Mouse (Mus musculus) forebrain, embryonic 15.5 days (tissue): ENCODE measurements around the gene Gss. TPM values are rescaled to one million over a fixed set of nuclear protein-coding genes. Genes with fewer than 3 reads are reported as not detected.
"Not testable (repeated sequence)": the region's sequence is repeated elsewhere in the genome, so short reads cannot be mapped to it uniquely, and the experiment has no call there.

Experiments
- ATAC-seq: fragments of 200-750 bp; cut with Nextera tagmentation; replicated peaks from 2 replicates; pipeline ENCODE4 v1.8.0; 2017; ENCODE audit warnings: mild to moderate bottlenecking, moderate TSS enrichment, moderate library complexity
- H3K27ac ChIP-seq: fragments of 300-500 bp; sonication (generic); replicated peaks from 2 replicates; pipeline ENCODE4 v1.5.1; 2015; ENCODE audit warnings: mild to moderate bottlenecking, inconsistent platforms
- H3K27me3 ChIP-seq: fragments of 300-500 bp; sonication (generic); 2 replicates; pipeline ENCODE4 v1.6.1; 2015; ENCODE audit warnings: inconsistent platforms
- H3K36me3 ChIP-seq: fragments of 300-500 bp; sonication (generic); 2 replicates; pipeline ENCODE4 v1.6.1; 2015; ENCODE audit warnings: mild to moderate bottlenecking, inconsistent platforms
- H3K4me1 ChIP-seq: fragments of 300-500 bp; sonication (generic); 2 replicates; pipeline ENCODE4 v1.6.1; 2015; ENCODE audit warnings: inconsistent platforms
- H3K4me2 ChIP-seq: fragments of 300-500 bp; sonication (generic); replicated peaks from 2 replicates; pipeline ENCODE4 v1.6.1; 2015; ENCODE audit warnings: mild to moderate bottlenecking, inconsistent platforms
- H3K4me3 ChIP-seq: fragments of 300-500 bp; sonication (generic); 2 replicates; pipeline ENCODE4 v1.5.1; 2015; ENCODE audit warnings: mild to moderate bottlenecking, inconsistent platforms
- H3K9ac ChIP-seq: fragments of 300-500 bp; sonication (generic); replicated peaks from 2 replicates; pipeline ENCODE4 v1.6.1; 2015; ENCODE audit warnings: mild to moderate bottlenecking, inconsistent platforms
- H3K9me3 ChIP-seq: fragments of 300-500 bp; sonication (generic); 2 replicates; pipeline ENCODE4 v1.6.1; 2016; ENCODE audit warnings: inconsistent platforms
- WGBS: fragments of 180-500 bp; shearing (Covaris S2); methylation state at CpG from one replicate; pipeline ENCODE4 v1.1.7; 2015; ENCODE audit warnings: mixed read lengths; 5-methylcytosine and 5-hydroxymethylcytosine counted together
- polyA plus RNA-seq: library from polyadenylated mRNA; unstranded; fragments of >200 nt; fragmentation: Nextera tagmentation; extraction: Ambion mirVana; gene quantifications from 2 replicates; pipeline ENCODE4 v1.2.1, GENCODE M21; 2015

Gss gene
- polyA plus RNA-seq, 1 experiment from 2014 or later = 12.8 TPM

DNA sequence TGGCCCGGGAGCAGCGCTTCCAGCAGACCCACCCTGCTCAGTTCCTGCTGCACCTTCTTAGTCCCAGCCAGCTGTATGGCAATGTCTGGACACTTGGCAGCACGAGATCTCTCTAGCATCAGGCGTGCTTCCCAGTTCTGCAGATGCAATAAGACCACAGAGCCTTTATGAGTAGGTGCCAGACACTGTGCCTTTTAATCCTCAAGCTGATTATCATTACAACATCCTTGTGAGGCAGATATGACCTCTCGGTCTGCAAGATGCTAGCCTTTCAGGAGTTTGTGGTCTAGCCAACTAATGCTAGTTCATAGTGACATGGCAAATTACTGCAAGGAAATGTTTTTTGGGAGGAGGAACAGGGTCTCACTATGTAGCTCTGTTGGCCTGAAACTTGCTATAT, 24.9 kb downstream of the Gss start:
- no peak overlapping the region for H3K9ac ChIP-seq
- WGBS = 86% methylated on average over 5 of the region's 5 CpGs

DNA sequence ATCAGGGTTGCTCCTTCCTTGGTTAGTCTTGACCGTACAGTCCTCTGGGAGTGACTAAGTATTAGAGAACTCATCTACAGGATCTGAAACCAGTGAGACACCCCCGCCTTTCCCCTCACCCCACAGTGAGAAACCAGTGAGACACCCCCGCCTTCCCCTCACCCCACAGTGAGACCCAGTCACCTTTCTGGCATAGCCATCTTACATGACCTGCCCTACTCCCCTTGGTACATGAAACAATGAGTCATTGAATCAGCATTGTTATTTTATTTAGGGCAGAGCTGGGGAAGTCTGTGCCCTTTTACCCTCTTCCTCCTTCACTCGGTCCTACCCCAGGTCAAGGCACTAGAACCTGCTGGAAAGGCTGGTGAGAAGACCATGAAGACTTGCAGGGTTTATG, 29.7 kb downstream of the Gss start:
- Histone ChIP-seq H3K4me2 (no peak overlapping the region), H3K9me3 (no peaks in the 10 kb centered on the region), H3K27ac (no peak overlapping the region), H3K36me3 (peaks cover 5% of the 10 kb centered on the region; the same call in 1 of the 2 replicates), H3K4me3 (no peak overlapping the region), H3K27me3 (no peaks in the 10 kb centered on the region), H3K4me1 (no peaks in the 10 kb centered on the region), H3K9ac (no peak overlapping the region)
- 85% methylated on average over 4 of the region's 4 CpGs for WGBS
- no peak for ATAC-seq

More for the DNA sequence above, 24.9 kb downstream of the Gss start:
- no peaks in the 10 kb centered on the region for H3K4me1 ChIP-seq
- no peaks in the 10 kb centered on the region for H3K27me3 ChIP-seq
- no peak overlapping the region for H3K27ac ChIP-seq
- H3K4me2 ChIP-seq = no peak overlapping the region
- no peaks in the 10 kb centered on the region for H3K9me3 ChIP-seq
- ATAC-seq = no peak
- no peak overlapping the region for H3K4me3 ChIP-seq
- peaks cover 5% of the 10 kb centered on the region; the same call in 1 of the 2 replicates for H3K36me3 ChIP-seq

DNA sequence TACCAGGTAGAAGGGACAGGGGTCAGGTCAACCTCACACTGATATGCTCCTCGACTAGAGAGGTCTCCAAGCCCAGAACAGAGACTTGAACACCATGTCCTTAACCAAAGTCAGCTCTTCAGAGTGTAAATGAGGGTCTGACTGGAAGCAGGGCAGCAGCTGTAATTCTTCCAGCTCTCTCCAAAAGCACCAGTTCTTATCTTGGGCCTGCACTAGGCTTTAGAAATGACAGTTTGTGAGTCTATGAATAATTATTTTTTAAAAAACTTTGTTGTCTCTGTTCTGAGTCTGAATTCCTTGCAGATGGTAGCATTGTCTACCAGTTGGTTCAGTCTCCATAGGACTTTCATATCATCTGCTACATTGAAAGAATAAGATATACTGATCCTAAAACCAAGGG, 30.4 kb downstream of the Gss start:
- Histone ChIP-seq H3K27me3 (no peaks in the 10 kb centered on the region), H3K4me2 (no peak overlapping the region), H3K4me1 (no peaks in the 10 kb centered on the region), H3K9ac (no peak overlapping the region), H3K9me3 (no peaks in the 10 kb centered on the region), H3K4me3 (no peak overlapping the region), H3K36me3 (peaks cover 5% of the 10 kb centered on the region; the same call in 1 of the 2 replicates), H3K27ac (no peak overlapping the region)
- WGBS = 67% methylated on average over 1 of the region's 1 CpGs
- no peak for ATAC-seq

DNA sequence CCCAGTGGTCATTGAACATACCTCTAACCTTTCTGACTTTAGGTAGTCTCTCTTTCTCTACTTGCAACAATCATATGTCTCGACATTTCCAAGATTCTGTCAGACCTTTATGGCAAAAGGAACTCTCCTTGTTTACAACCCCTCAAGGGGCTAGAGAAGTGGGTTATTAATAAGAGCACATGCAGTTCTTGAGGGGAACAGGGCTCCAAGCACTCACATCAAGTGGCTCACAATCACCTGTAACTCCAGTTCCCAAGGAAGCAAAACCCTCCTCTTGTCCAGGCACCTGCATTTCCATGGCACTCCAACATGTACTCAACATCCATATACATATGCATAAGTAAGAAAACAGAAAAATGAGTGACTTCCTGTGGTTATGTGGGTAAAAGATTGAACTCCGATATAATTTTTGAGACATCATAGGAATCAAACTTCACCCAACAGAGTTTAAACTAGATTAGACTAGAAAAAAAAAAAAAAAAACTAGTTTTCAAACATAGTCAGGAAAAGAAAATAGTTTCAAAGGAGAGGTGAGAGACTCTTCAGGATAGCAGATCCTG, 38.1 kb downstream of the Gss start:
- WGBS = 90% methylated on average over 2 of the region's 2 CpGs
- Histone ChIP-seq H3K4me2 (no peak overlapping the region), H3K4me1 (no peaks in the 10 kb centered on the region), H3K9ac (no peak overlapping the region), H3K4me3 (no peak overlapping the region), H3K27ac (no peak overlapping the region), H3K27me3 (no peaks in the 10 kb centered on the region), H3K36me3 (no peaks in the 10 kb centered on the region), H3K9me3 (no peaks in the 10 kb centered on the region)
- ATAC-seq = no peak

DNA sequence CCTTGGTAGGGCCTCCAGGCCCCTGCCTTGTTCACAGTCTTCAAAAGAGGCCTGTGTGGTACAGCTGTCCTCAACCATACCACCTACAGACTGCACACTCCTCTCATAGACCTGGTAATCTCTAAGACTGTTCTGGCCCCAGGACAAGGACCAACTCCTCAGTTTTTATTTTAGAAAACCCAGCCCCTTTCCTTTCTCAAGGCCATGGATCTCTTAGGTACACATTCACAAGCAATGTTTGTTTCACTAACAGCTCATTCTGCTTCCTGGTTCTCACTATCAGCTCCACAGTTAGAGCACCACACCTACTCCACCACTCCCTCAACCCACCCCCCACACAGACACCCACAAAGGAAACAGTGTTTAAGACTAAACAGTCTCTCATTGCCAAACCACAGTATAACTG, 39.7 kb downstream of the Gss start:
- H3K9ac ChIP-seq = no peak overlapping the region
- H3K27me3 ChIP-seq = no peaks in the 10 kb centered on the region
- H3K27ac ChIP-seq = no peak overlapping the region
- H3K9me3 ChIP-seq = no peaks in the 10 kb centered on the region
- no peak overlapping the region for H3K4me3 ChIP-seq
- no peaks in the 10 kb centered on the region for H3K4me1 ChIP-seq
- H3K4me2 ChIP-seq = no peak overlapping the region
- ATAC-seq = no peak
- no peaks in the 10 kb centered on the region for H3K36me3 ChIP-seq

DNA sequence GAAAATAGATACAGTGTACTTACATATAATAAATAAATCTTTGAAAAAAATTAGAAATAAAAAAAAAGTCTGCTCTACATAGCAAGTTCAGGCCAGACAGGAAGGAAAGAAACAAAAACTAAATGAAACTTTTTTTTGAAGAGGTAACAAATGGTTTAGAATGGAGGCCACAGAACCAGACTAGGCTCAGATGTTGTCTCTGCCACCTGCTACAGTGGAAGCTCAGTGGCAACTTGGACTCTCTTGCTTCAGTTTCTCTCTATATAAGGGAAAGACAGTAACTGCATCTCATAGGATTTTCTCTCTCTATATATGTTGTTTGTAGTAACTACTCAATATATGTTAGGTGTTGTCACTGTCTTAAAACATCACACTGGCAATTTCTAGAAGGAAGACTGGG, 40.3 kb downstream of the Gss start:
- no peak for ATAC-seq
- Histone ChIP-seq H3K9me3 (no peaks in the 10 kb centered on the region), H3K4me3 (no peak overlapping the region), H3K36me3 (no peaks in the 10 kb centered on the region), H3K27me3 (no peaks in the 10 kb centered on the region), H3K9ac (no peak overlapping the region), H3K4me2 (no peak overlapping the region), H3K27ac (no peak overlapping the region), H3K4me1 (no peaks in the 10 kb centered on the region)

DNA sequence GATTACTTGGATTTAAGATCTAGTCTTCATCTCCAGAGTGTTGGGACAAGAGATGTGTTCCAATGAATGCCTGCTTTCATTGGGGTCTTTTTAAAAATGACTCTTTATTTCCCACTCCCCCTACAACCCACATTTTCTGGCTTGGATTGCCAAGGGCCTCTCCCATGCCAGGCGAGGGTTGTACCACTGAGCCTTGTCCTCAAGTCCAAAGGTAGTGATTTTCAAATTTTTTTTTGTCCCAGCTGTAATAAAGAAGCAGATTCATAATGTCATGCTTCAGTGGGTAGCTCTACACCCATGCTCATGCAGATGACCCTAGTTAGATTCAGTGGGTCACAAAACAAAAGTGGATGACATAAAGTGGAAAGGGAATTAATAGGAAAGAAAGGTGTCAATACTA, 45.7 kb downstream of the Gss start:
- WGBS = 76% methylated on average over 1 of the region's 1 CpGs
- Histone ChIP-seq H3K9me3 (no peaks in the 10 kb centered on the region), H3K4me2 (no peak overlapping the region), H3K9ac (no peak overlapping the region), H3K4me1 (no peaks in the 10 kb centered on the region), H3K27me3 (no peaks in the 10 kb centered on the region), H3K36me3 (no peaks in the 10 kb centered on the region), H3K4me3 (no peak overlapping the region), H3K27ac (no peak overlapping the region)
- ATAC-seq = no peak

DNA sequence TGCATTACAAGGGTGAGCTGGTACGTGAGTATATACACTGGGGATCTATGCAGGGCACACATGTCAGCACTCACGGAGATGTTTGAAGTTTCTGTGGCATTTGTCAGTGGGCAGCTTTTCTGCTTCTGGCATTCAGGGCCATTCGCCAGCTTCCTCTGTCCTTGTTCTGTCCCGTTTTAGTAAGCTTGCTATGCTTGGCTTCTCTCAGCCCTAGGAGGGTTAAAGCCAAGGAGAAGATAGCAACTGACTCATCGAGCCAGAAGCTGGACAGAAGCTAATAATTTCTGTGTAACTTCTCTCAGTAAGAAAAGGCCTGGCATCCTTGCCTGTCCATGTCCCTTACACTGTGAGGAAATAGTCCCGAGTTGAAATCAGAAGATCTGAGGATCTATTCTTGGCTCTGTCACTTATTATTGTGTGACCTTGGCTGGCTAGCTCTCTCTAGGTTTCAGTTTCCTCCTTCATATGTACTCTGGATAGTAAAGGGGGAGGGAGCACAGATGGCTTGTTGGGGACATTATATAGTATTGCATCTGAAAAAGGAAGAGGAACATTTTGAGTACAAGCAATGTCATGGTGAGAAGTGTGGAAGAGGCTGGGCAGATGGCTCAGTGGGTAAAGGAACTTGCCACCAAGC, 51.7 kb downstream of the Gss start:
- H3K9ac ChIP-seq = no peak overlapping the region
- no peak overlapping the region for H3K4me2 ChIP-seq
- ATAC-seq = no peak
- no peaks in the 10 kb centered on the region for H3K9me3 ChIP-seq
- H3K4me1 ChIP-seq = no peaks in the 10 kb centered on the region
- H3K27me3 ChIP-seq = no peaks in the 10 kb centered on the region
- no peak overlapping the region for H3K27ac ChIP-seq
- H3K4me3 ChIP-seq = no peak overlapping the region
- 65% methylated on average over 6 of the region's 6 CpGs for WGBS
- no peaks in the 10 kb centered on the region for H3K36me3 ChIP-seq

DNA sequence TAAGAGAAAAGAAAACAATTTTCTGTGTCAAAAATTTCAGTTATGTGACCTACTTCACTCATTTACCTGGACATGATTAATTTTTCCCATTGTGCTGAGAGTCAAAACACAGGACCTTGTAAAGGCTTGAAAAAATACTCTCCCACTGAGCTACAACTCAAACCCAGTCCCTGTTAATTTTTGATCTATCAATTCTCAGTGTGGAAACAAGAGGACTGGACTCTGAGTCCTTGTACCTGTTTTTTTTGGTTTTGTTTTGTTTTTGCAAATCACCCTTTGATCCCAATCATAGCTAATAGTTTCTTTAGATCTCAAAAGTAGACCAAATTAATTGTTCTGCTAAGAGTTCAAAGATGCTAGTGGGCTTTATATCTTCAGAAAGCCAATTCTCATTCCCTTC, 52.9 kb downstream of the Gss start:
- Histone ChIP-seq H3K9me3 (no peaks in the 10 kb centered on the region), H3K4me1 (no peaks in the 10 kb centered on the region), H3K9ac (no peak overlapping the region), H3K36me3 (no peaks in the 10 kb centered on the region), H3K4me3 (no peak overlapping the region), H3K27ac (no peak overlapping the region), H3K27me3 (no peaks in the 10 kb centered on the region), H3K4me2 (no peak overlapping the region)
- no peak for ATAC-seq

DNA sequence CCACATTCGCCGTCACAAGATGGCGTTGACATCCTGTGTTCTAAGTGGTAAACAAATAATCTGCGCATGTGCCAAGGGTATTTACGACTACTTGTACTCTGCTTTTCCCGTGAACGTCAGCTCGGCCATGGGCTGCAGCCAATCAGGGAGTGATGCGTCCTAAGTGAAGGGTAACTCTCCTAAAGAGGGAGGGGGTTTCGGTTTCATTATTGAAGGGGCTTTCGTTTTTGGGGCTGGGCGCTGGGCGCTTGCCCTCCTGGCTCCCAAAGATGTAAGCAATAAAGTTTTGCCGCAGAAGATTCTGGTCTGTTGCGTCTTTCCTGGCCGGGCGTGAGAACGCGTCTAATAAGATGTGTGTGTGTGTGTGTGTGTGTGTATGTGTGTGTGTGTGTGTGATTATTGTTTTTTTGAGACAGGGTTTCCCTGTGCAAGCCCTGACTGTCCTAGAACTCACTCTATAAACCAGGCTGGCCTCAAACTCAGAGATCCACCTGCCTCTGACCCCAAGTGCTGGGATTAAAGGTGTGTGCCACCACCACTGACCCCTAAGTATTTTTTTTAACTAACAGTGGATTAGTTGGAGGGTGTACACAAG, 54.0 kb downstream of the Gss start:
- ATAC-seq = not testable (repeated sequence)
- WGBS = 78% methylated on average over 18 of the region's 19 CpGs

DNA sequence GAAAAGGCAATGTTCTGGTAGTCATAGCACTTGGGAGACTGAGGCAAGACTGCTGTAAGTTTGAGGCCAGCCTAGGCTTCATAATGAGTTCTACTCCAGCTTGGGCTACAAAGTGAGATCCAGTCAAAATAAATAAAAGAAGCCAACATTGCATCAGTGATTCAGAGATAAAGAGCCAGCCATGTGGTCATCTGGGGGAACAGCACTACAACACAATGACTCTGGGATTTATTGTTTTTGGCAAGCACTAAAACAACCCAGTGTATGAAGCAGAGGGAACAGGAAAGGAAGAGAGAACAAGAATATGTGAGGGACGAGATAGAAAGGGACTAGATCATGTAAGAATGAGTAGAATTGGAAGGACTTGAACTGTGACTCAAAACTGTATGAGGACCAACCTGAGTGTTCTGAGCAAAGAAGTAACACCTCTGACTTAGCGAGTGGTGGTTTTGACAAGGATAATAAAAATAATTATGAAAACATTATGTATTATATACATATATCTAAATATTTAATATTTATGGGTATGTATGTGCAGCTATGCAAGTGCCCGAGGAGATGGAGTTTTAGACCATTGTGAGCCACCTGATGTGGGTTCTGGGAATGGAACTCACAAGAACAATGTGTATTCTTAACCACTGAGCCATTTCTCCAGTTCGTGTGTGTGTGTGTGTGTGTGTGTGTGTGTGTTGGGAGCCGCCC, 54.7 kb downstream of the Gss start:
- ATAC-seq = no peak
- Histone ChIP-seq H3K4me1 (no peaks in the 10 kb centered on the region), H3K36me3 (no peaks in the 10 kb centered on the region), H3K9ac (no peak overlapping the region), H3K4me3 (no peak overlapping the region), H3K9me3 (no peaks in the 10 kb centered on the region), H3K4me2 (no peak overlapping the region), H3K27ac (no peak overlapping the region), H3K27me3 (no peaks in the 10 kb centered on the region)
- WGBS = 87% methylated on average over 5 of the region's 5 CpGs

More for the DNA sequence above, 54.0 kb downstream of the Gss start:
- not testable (repeated sequence) for H3K27ac ChIP-seq, H3K9me3 ChIP-seq, H3K9ac ChIP-seq, H3K4me3 ChIP-seq, H3K27me3 ChIP-seq, H3K4me1 ChIP-seq, H3K4me2 ChIP-seq, H3K36me3 ChIP-seq

DNA sequence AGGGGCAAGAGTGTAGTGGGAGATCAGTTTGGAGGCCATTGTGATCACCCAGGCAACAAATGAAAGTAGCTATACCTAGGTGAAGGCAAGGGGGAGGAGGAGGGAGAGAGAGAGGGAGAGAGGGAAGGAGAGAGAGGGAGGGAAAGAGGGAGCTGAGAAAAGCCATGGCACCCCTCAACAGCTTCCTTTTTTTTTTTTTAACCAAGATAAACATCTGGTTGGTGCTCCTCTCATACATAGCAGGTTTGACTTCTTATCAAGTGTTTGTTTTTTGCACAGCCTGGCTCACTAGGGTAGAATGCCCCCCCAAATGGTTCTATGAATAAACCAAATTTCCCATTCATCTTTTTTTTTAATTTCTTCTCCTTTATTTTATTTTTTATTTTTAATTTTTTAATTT, 56.3 kb downstream of the Gss start:
- no peak overlapping the region for H3K27ac ChIP-seq
- H3K4me2 ChIP-seq = no peak overlapping the region
- H3K4me1 ChIP-seq = no peaks in the 10 kb centered on the region
- no peaks in the 10 kb centered on the region for H3K9me3 ChIP-seq
- no peaks in the 10 kb centered on the region for H3K36me3 ChIP-seq
- ATAC-seq = no peak
- no peak overlapping the region for H3K4me3 ChIP-seq
- no peaks in the 10 kb centered on the region for H3K27me3 ChIP-seq
- H3K9ac ChIP-seq = no peak overlapping the region
